Mouse (Mus musculus) lung, postnatal 25 days (tissue): ENCODE measurements around the gene Rnf223.

Experiments
- DNase-seq: peaks from one replicate; pipeline ENCODE4 v3.0.0; 2022; ENCODE audit warnings: low spot score

Gene Rnf223

GRCm38 (mm10) chr4:156130436-156130835 is at the start of gene Rnf223:
Gene Rnf223 (plus strand): TSS chr4:156130513.
- no peak for DNase-seq

- DNase-seq: no peak
These were observed 47.6 kb upstream of the Rnf223 start for GRCm38 (mm10) chr4:156082621-156083234.

- peak; percentile 31 for DNase-seq
These were observed 47.0 kb upstream of the Rnf223 start for GRCm38 (mm10) chr4:156083348-156083747.

- no peak for DNase-seq
These were observed 46.0 kb upstream of the Rnf223 start for GRCm38 (mm10) chr4:156084096-156084879.

GRCm38 (mm10) chr4:156085256-156085655 is 45.1 kb upstream of the Rnf223 start:
- DNase-seq: no peak

GRCm38 (mm10) chr4:156087398-156088087 is 42.8 kb upstream of the Rnf223 start:
- DNase-seq: no peak

- DNase-seq: no peak
These were observed 39.1 kb upstream of the Rnf223 start for GRCm38 (mm10) chr4:156091236-156091635.

- DNase-seq: no peak
These were observed 37.5 kb upstream of the Rnf223 start for GRCm38 (mm10) chr4:156092765-156093164.

GRCm38 (mm10) chr4:156093758-156094157 is 36.6 kb upstream of the Rnf223 start:
- no peak for DNase-seq

- no peak for DNase-seq
These were observed 34.1 kb upstream of the Rnf223 start for GRCm38 (mm10) chr4:156096191-156096590.

GRCm38 (mm10) chr4:156097770-156098366 is 32.4 kb upstream of the Rnf223 start:
- DNase-seq: no peak

- no peak for DNase-seq
These were observed 30.9 kb upstream of the Rnf223 start for GRCm38 (mm10) chr4:156099427-156099826.

- DNase-seq: no peak
These were observed 29.8 kb upstream of the Rnf223 start for GRCm38 (mm10) chr4:156100501-156100900.

GRCm38 (mm10) chr4:156101481-156101903 is 28.8 kb upstream of the Rnf223 start:
- peak; percentile 23 for DNase-seq

- no peak for DNase-seq
These were observed 27.0 kb upstream of the Rnf223 start for GRCm38 (mm10) chr4:156103342-156103741.

- peak; percentile 74 for DNase-seq
These were observed 21.4 kb upstream of the Rnf223 start for GRCm38 (mm10) chr4:156108606-156109546.

GRCm38 (mm10) chr4:156109570-156110331 is 20.6 kb upstream of the Rnf223 start, which contains the start of gene 9430015G10Rik:
Gene 9430015G10Rik (plus strand): TSS chr4:156109982.
- DNase-seq: peak; percentile 99

GRCm38 (mm10) chr4:156124077-156124476 is 6.2 kb upstream of the Rnf223 start:
- no peak for DNase-seq

- DNase-seq: no peak
These were observed 4.9 kb upstream of the Rnf223 start for GRCm38 (mm10) chr4:156125393-156125792.

- no peak for DNase-seq
These were observed 3.5 kb upstream of the Rnf223 start for GRCm38 (mm10) chr4:156126841-156127240.
